Mouse (Mus musculus) brain, embryonic 14.5 days (tissue): Measurements from ENCODE around the gene Col13a1. TPM values are rescaled to one million over a fixed set of nuclear protein-coding genes. Genes with fewer than 3 reads are reported as not detected.

Experiments
- DNase-seq: peaks from one replicate; pipeline ENCODE4 v3.0.0-alpha.2; 2011; ENCODE audit warnings: low read depth
- CTCF ChIP-seq: fragments of 200-500 bp; IDR thresholded peaks from 2 replicates; pipeline ENCODE4 v1.5.1; 2012; ENCODE audit warnings: inconsistent platforms, mild to moderate bottlenecking, moderate library complexity, borderline replicate concordance; ENCODE audit not compliant: insufficient read depth, insufficient read length; ENCODE audit errors: extremely low read depth
- POLR2A ChIP-seq: fragments of 200-500 bp; IDR thresholded peaks from 2 replicates; pipeline ENCODE4 v1.6.1; 2012; ENCODE audit warnings: mild to moderate bottlenecking, inconsistent platforms, borderline replicate concordance; ENCODE audit not compliant: poor library complexity, insufficient read depth, insufficient read length, severe bottlenecking; ENCODE audit errors: extremely low read depth
- polyA plus RNA-seq: library from polyadenylated mRNA; depleted of rRNA; stranded (reverse); fragments of >200 nt; gene quantifications from 2 replicates; pipeline ENCODE4 v1.2.3, GENCODE M21; 2012

Gene Col13a1
- polyA plus RNA-seq, 1 experiment, result 3.2 TPM

DNA sequence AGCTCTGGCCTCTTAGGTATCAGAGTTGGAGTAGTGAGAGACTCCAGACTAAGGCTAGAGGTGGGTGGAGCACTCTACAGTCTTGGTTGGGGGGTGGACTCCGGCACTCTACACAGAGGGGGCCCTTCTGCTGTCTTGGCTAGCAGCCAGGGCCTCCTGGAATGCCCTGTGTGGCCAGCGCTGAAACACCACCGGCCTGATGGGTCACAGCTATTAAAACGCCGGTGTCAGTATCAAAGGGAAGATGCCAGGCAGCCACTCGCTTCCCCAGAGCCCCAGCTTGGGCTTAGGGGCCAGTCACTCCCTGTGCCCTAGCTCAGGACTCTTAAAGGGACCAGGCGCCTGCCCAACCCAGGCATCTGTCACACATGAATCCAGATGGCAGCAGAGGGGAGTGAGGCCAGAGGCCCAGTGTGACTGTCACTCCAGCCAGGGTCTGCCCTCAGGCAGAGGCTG lies 13.5 kb downstream of the Col13a1 start:
- DNase-seq, result peak; percentile 60

GRCm38 (mm10) chr10:61956718-61957117 lies 22.2 kb downstream of the Col13a1 start:
- TF ChIP-seq CTCF (no peak), POLR2A (no peak)

More for the DNA sequence above, 13.5 kb downstream of the Col13a1 start:
- TF ChIP-seq CTCF (no peak), POLR2A (no peak)

DNA sequence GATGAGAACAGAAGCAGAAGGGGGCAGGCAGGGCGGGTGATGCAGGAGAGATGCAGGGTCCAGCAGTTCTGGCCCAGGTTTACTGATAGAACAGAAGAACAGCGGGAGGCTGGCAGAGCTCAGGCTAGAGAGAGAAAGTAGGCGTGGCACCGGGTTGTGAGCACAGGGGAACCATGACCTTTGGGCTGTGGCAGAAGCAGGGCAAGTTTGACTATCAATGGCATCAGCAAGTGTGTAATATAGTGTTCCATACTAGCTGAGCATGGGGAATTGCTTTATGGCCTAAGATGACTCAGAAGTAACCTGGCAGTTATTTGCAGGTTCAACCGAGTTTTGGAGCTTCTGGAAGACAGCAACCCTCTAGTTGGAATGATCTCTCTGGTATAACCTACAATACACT lies 25.0 kb downstream of the Col13a1 start:
- TF ChIP-seq CTCF, result no peak
- TF ChIP-seq POLR2A, result no peak
- DNase-seq, result no peak

More at GRCm38 (mm10) chr10:61956718-61957117, 22.2 kb downstream of the Col13a1 start:
- no peak for DNase-seq

DNA sequence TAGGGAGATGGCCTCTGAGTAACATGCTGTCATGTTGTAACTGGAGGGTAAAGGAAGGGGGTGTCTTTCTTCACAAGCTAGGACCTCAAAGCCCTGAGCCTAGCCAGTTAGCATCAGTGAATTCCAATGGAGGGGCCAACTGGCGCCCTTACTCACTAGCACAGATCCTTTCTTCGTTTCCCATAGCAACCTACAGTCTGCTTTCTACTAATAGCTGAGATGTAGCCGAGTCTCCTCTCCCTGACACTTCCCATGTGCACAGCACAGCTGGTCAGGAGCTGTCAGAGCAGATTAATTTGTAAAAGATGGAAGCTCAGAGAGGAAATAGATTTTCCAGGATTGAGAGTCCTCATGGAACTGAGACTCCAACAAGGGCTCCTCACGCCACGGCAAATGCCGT lies 29.4 kb downstream of the Col13a1 start:
- TF ChIP-seq POLR2A (no peak), CTCF (no peak)
- peak; percentile 69 for DNase-seq

GRCm38 (mm10) chr10:61944386-61944785 lies 34.5 kb downstream of the Col13a1 start:
- no peak for DNase-seq
- no peak for TF ChIP-seq CTCF
- TF ChIP-seq POLR2A, result no peak

GRCm38 (mm10) chr10:61943480-61943879 lies 35.4 kb downstream of the Col13a1 start:
- DNase-seq, result no peak
- no peak for TF ChIP-seq POLR2A

- DNase-seq, result no peak
Observed at GRCm38 (mm10) chr10:61942719-61943118, 36.2 kb downstream of the Col13a1 start.

GRCm38 (mm10) chr10:61936211-61937121 lies 42.4 kb downstream of the Col13a1 start:
- DNase-seq, result peak; percentile 17
- TF ChIP-seq POLR2A, result no peak
- no peak for TF ChIP-seq CTCF

More at GRCm38 (mm10) chr10:61942719-61943118, 36.2 kb downstream of the Col13a1 start:
- TF ChIP-seq CTCF (no peak), POLR2A (no peak)

DNA sequence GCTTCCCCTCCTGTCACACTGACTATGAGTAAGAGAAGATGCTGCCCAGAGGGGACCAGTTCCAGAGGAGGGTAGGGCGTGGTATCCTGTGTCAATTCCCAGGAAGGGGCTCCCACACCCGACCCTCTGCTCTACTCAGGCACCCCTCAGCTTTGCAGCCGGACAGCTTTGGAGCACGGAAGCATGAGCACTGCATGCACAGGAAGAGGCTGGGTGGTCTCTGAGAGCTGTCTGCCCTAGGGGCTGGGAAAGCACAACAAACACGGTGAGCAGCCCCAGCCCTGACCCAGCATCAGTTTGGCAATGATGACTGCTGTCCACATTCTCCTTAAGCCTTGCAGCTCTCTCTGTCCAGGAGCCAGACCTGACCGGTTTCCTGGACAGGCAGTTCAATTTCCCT lies 47.2 kb downstream of the Col13a1 start:
- no peak for DNase-seq
- TF ChIP-seq POLR2A (no peak), CTCF (no peak)

DNA sequence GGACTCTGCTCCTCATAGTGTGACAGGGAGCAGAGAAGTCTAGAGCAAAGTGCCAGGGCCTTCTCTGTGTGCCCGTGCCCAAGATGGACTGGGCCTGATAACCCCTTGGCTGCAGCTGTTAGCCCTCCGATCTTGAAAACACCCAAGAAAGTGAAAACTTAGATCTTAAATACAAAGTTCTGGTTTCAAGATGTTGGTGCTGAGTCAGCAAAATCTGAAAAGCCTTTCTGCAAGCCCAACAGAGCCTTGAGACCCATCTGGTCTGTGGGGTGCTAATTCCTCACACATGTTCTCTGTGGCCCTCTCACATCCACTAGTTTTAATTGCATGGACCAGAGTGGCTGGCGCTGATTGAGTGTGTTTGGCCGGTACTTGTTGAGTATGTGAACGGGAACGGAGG lies 49.0 kb downstream of the Col13a1 start:
- TF ChIP-seq POLR2A (no peak), CTCF (no peak)
- DNase-seq, result no peak

GRCm38 (mm10) chr10:61928725-61929651 lies 49.9 kb downstream of the Col13a1 start:
- peak; percentile 13 for DNase-seq
- TF ChIP-seq CTCF (no peak), POLR2A (no peak)

- TF ChIP-seq POLR2A, result no peak
- no peak for TF ChIP-seq CTCF
Observed at GRCm38 (mm10) chr10:61925691-61926090, 53.2 kb downstream of the Col13a1 start.

More at GRCm38 (mm10) chr10:61925691-61926090, 53.2 kb downstream of the Col13a1 start:
- DNase-seq, result no peak
